Comparison of ENCODE assay signal across 19 mouse cellular contexts in the genomic region with DNA sequence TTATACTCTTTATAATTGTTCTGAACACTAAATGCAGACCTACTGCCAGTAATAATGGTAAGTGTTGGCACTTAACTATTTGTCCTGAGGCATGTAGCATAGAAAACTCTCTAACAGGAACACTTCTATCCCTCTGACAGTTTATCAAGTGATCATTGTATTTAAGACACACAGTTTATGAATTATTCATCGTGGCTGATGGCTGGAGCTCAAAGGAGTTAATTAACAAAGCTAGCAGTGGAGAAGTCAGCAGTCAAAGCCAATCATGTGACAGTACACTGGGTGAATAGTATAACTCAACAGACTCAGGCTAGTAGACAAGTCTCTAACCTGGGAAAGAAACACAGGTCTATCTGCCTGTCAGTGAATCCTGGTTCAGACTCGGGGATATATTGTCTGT. TPM values are rescaled to one million over a fixed set of nuclear protein-coding genes. Genes with fewer than 3 reads are reported as not detected.
DNase-seq lines count a peak whose midpoint lies in the region; ATAC-seq and TF ChIP-seq lines count a peak whose summit lies in the region.
"Had no signal": no experiment of that assay in that cellular context is flagged by ENCODE, and none has a peak within 500 bp of the region (broad histone marks: within the 10 kb centered on the region; RNA-seq: fewer than 3 reads in every experiment).

No protein-coding gene starts in this region.

- no peak overlapping the region for H3K9ac ChIP-seq in hindbrain, embryonic 14.5 days
- no peak overlapping the region for H3K9ac ChIP-seq in midbrain, embryonic 16.5 days (ENCODE audit: low read depth, low read length)
- no peak overlapping the region for H3K9ac ChIP-seq in intestine, postnatal 0 days (ENCODE audit: low read depth, low read length)
- H3K9ac ChIP-seq: embryonic facial prominence, embryonic 12.5 days; stomach, embryonic 15.5 days had no signal

- ATAC-seq in hindbrain, embryonic 14.5 days (ENCODE audit: low FRiP score), result peak; percentile 90
- peak; percentile 89 for ATAC-seq in midbrain, embryonic 16.5 days
- ATAC-seq in intestine, postnatal 0 days, result no peak

- H3K4me1 ChIP-seq in hindbrain, embryonic 14.5 days (replicated peaks; ENCODE audit: control insufficient read depth, insufficient read depth, low read length), result peaks cover 7% of the 10 kb centered on the region
- peaks cover 3% of the 10 kb centered on the region; the same call in 1 of the 2 replicates for H3K4me1 ChIP-seq in midbrain, embryonic 16.5 days (ENCODE audit: control insufficient read depth, insufficient read depth, low read length)
- H3K4me1 ChIP-seq in intestine, postnatal 0 days (replicated peaks; ENCODE audit: control insufficient read depth, insufficient read depth, low read length), result no peaks in the 10 kb centered on the region
- H3K4me1 ChIP-seq: embryonic facial prominence, embryonic 12.5 days; stomach, embryonic 15.5 days had no signal

- no peaks in the 10 kb centered on the region for H3K36me3 ChIP-seq in hindbrain, embryonic 14.5 days (replicated peaks; ENCODE audit: control insufficient read depth, insufficient read depth)
- no peaks in the 10 kb centered on the region for H3K36me3 ChIP-seq in midbrain, embryonic 16.5 days (ENCODE audit: control insufficient read depth, insufficient read depth, low read length)
- no peaks in the 10 kb centered on the region for H3K36me3 ChIP-seq in intestine, postnatal 0 days (ENCODE audit: control insufficient read depth, insufficient read depth)
- H3K36me3 ChIP-seq: embryonic facial prominence, embryonic 12.5 days; G1E; stomach, embryonic 15.5 days had no signal

- no peak for TF ChIP-seq CTCF in intestine, postnatal 0 days (IDR thresholded peaks at IDR 0.05; ENCODE audit: low read depth)

- H3K27ac ChIP-seq in hindbrain, embryonic 14.5 days, result no peak overlapping the region
- no peak overlapping the region for H3K27ac ChIP-seq in midbrain, embryonic 16.5 days (ENCODE audit: low read length)
- no peak overlapping the region for H3K27ac ChIP-seq in intestine, postnatal 0 days (ENCODE audit: low read depth, low read length)
- H3K27ac ChIP-seq: embryonic facial prominence, embryonic 12.5 days; macrophage; stomach, embryonic 15.5 days had no signal

- DNase-seq in brain, adult 2 months (ENCODE audit: low read depth, low spot score), result peak; percentile 7
- peak; percentile 23 for DNase-seq in embryo, embryonic 11 days
- peak; percentile 59 for DNase-seq in hindbrain, embryonic 14.5 days (ENCODE audit: low spot score)
- DNase-seq in lung, postnatal 10 days, result no peak
- DNase-seq in layer of hippocampus, adult 18-20 months (ENCODE audit: low spot score in 2 of 2), result no peak
- DNase-seq: adrenal gland, postnatal 10 days; cerebellum, adult 9-11 months; gastrocnemius, postnatal 25 days; kidney, adult 11 months; kidney, postnatal 36 days; lung, adult 2 months had no signal

- H3K4me2 ChIP-seq in hindbrain, embryonic 14.5 days (replicated peaks), result no peak overlapping the region
- H3K4me2 ChIP-seq in midbrain, embryonic 16.5 days (ENCODE audit: low read length), result no peak overlapping the region
- H3K4me2 ChIP-seq in intestine, postnatal 0 days (replicated peaks; ENCODE audit: low read depth), result no peak overlapping the region
- H3K4me2 ChIP-seq: embryonic facial prominence, embryonic 12.5 days; heart, embryonic 11.5 days; stomach, embryonic 15.5 days had no signal

- 20% methylated on average over 2 of the region's 2 CpGs for WGBS in hindbrain, embryonic 14.5 days
- WGBS in midbrain, embryonic 16.5 days, result 28% methylated on average over 2 of the region's 2 CpGs
- 71% methylated on average over 2 of the region's 2 CpGs for WGBS in intestine, postnatal 0 days

- no peaks in the 10 kb centered on the region for H3K27me3 ChIP-seq in hindbrain, embryonic 14.5 days (ENCODE audit: control insufficient read depth, insufficient read depth, low read length)
- no peaks in the 10 kb centered on the region for H3K27me3 ChIP-seq in midbrain, embryonic 16.5 days (ENCODE audit: control insufficient read depth, insufficient read depth, low read depth, low read length)
- H3K27me3 ChIP-seq in intestine, postnatal 0 days (replicated peaks; ENCODE audit: control insufficient read depth, insufficient read depth, low read length), result no peaks in the 10 kb centered on the region
- H3K27me3 ChIP-seq: embryonic facial prominence, embryonic 12.5 days; stomach, embryonic 15.5 days had no signal

- no peak overlapping the region for H3K4me3 ChIP-seq in hindbrain, embryonic 14.5 days (replicated peaks; ENCODE audit: low read length)
- no peak overlapping the region for H3K4me3 ChIP-seq in midbrain, embryonic 16.5 days (ENCODE audit: low read depth, low read length)
- no peak overlapping the region for H3K4me3 ChIP-seq in intestine, postnatal 0 days (ENCODE audit: low read depth, low read length)
- H3K4me3 ChIP-seq: embryonic facial prominence, embryonic 12.5 days; myocyte; stomach, embryonic 15.5 days had no signal

- H3K9me3 ChIP-seq in hindbrain, embryonic 14.5 days (ENCODE audit: control insufficient read depth, low read length), result no peaks in the 10 kb centered on the region
- no peaks in the 10 kb centered on the region for H3K9me3 ChIP-seq in midbrain, embryonic 16.5 days (replicated peaks; ENCODE audit: control insufficient read depth, low read length, poor library complexity, severe bottlenecking)
- no peaks in the 10 kb centered on the region for H3K9me3 ChIP-seq in intestine, postnatal 0 days (ENCODE audit: control insufficient read depth)
- H3K9me3 ChIP-seq: embryonic facial prominence, embryonic 12.5 days; G1E; stomach, embryonic 15.5 days had no signal

RNA-seq across cellular contexts. Expression of gene Erbb4, which starts 49.5 kb away (rescaled TPM):
- 21.0 and 23.7 TPM in 2 replicates for polyA plus RNA-seq in hindbrain, embryonic 14.5 days (2014; fragmentation: Nextera tagmentation; extraction: Ambion mirVana)
- 10.5 and 13.9 TPM in 2 replicates for polyA plus RNA-seq in midbrain, embryonic 16.5 days (2015; fragmentation: Nextera tagmentation; extraction: Ambion mirVana)
- 0.03 TPM in 1 of 2 replicates, not detected in the other for polyA plus RNA-seq in intestine, postnatal 0 days (2015; fragmentation: Nextera tagmentation; extraction: Ambion mirVana)
- total RNA-seq in layer of hippocampus, adult 18-20 months (2021), result 10 to 100 TPM; 43.4 to 48.2 TPM
- polyA plus RNA-seq: G1E, macrophage, myocyte had no signal

Comparison
In these comparisons a context has a peak if more than half of its experiments do, and no peak if none do; other contexts are left out.
1. DNase-seq: peak in brain, adult 2 months (single experiment), embryo, embryonic 11 days (single experiment) and hindbrain, embryonic 14.5 days (single experiment); none in lung, postnatal 10 days (single experiment) and layer of hippocampus, adult 18-20 months (0 of 2).
2. RNA of gene Erbb4, which starts 49.5 kb away (polyA plus RNA-seq): 21.0 to 23.7 TPM in hindbrain, embryonic 14.5 days and 10.5 to 13.9 TPM in midbrain, embryonic 16.5 days; 0.03 TPM in intestine, postnatal 0 days; every median in the first group is over 10 times any median in the second.